Mouse (Mus musculus) liver, adult 2 months (tissue): Measurements from ENCODE around the gene Dnaaf3. TPM values are rescaled to one million over a fixed set of nuclear protein-coding genes. Genes with fewer than 3 reads are reported as not detected.

Experiments
- DNase-seq: peaks from one replicate; pipeline ENCODE4 v3.0.0-alpha.2; 2011; ENCODE audit warnings: low read depth, low spot score; ENCODE audit errors: extremely low read depth
- H3K27ac ChIP-seq: fragments of 200-500 bp; replicated peaks from 2 replicates; pipeline ENCODE4 v1.5.1; 2012; ENCODE audit warnings: low read depth, mild to moderate bottlenecking, control low read depth, inconsistent platforms, low read length; ENCODE audit not compliant: insufficient read depth
- H3K27me3 ChIP-seq: fragments of 200-500 bp; 2 replicates; pipeline ENCODE4 v1.6.1; 2012; ENCODE audit warnings: mild to moderate bottlenecking, moderate library complexity, low read length, inconsistent platforms; ENCODE audit not compliant: control insufficient read depth, insufficient read depth
- H3K36me3 ChIP-seq: fragments of 200-500 bp; 2 replicates; pipeline ENCODE4 v1.6.1; 2012; ENCODE audit warnings: low read length, inconsistent platforms; ENCODE audit not compliant: control insufficient read depth, insufficient read depth
- H3K4me1 ChIP-seq: fragments of 200-500 bp; 2 replicates; pipeline ENCODE4 v1.6.1; 2011; ENCODE audit warnings: low read length; ENCODE audit not compliant: control insufficient read depth, insufficient read depth
- H3K4me3 ChIP-seq: fragments of 200-500 bp; 2 replicates; pipeline ENCODE4 v1.5.1; 2011; ENCODE audit warnings: low read depth, mild to moderate bottlenecking, control low read depth, low read length, moderate library complexity; ENCODE audit not compliant: insufficient read depth
- H3K79me2 ChIP-seq: fragments of 200-500 bp; 2 replicates; pipeline ENCODE4 v1.6.1; 2012; ENCODE audit warnings: inconsistent platforms, mild to moderate bottlenecking, low read length, moderate library complexity; ENCODE audit not compliant: control insufficient read depth, insufficient read depth
- H3K9ac ChIP-seq: fragments of 200-500 bp; 2 replicates; pipeline ENCODE4 v1.6.1; 2012; ENCODE audit warnings: low read depth, mild to moderate bottlenecking, control low read depth, inconsistent platforms, low read length
- CTCF ChIP-seq: fragments of 200-500 bp; IDR thresholded peaks from 2 replicates; pipeline ENCODE4 v1.5.1; 2011; ENCODE audit warnings: low read depth, low read length, control low read depth
- POLR2A ChIP-seq: fragments of 200-500 bp; IDR thresholded peaks from 2 replicates; pipeline ENCODE4 v1.6.1; 2011; ENCODE audit warnings: low read length, control low read depth; ENCODE audit not compliant: insufficient read depth; ENCODE audit errors: extremely low read depth
- WGBS: fragments of 180-500 bp; shearing (Covaris S2); methylation state at CpG from one replicate; pipeline ENCODE4 v1.1.7; 2018; 5-methylcytosine and 5-hydroxymethylcytosine counted together
- polyA plus RNA-seq: library from polyadenylated mRNA; depleted of rRNA; stranded (reverse); fragments of >200 nt; gene quantifications from 2 replicates; pipeline ENCODE4 v1.2.3, GENCODE M21; 2012
- total RNA-seq: library from RNA; depleted of rRNA; stranded (reverse); fragments of >200 nt; gene quantifications from 2 replicates; pipeline ENCODE4 v1.2.3, GENCODE M21; 2014

Gene Dnaaf3
- total and polyA plus RNA-seq, 2 experiments, result 0.09 to 0.44 TPM

DNA sequence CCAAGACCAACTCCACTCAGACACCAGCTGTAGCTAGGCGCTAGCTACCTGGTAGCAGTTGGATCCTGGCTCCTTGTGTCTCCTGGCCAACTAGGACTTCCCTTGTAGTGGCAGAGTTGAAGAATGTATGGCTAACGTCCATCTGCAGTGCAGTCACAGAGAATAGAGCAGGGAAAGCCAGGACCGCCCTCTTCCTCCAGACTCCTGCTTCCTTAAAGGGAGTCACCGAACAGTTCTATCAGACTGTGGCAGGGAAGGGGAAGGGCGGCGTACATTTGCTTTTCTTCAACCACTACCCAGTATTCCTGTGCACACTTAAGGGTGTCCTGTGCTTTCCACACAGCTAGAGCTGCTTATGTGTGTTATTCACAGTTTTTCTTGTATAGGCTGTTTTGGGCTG lies 40.9 kb downstream of the Dnaaf3 start:
- H3K79me2 ChIP-seq, result peaks cover under 1% of the 10 kb centered on the region; the same call in 1 of the 2 replicates
- 0 out of 2 replicates have a peak, but pooled peaks cover 2% of the 10 kb centered on the region for H3K4me1 ChIP-seq
- no peak overlapping the region for H3K4me3 ChIP-seq
- no peak overlapping the region for H3K9ac ChIP-seq
- H3K36me3 ChIP-seq, result peaks cover 6% of the 10 kb centered on the region; the same call in 1 of the 2 replicates
- H3K27me3 ChIP-seq, result no peaks in the 10 kb centered on the region
- TF ChIP-seq CTCF (no peak), POLR2A (no peak)
- no peak for DNase-seq
- H3K27ac ChIP-seq, result no peak overlapping the region
- WGBS, result 72% methylated on average over 6 of the region's 6 CpGs

DNA sequence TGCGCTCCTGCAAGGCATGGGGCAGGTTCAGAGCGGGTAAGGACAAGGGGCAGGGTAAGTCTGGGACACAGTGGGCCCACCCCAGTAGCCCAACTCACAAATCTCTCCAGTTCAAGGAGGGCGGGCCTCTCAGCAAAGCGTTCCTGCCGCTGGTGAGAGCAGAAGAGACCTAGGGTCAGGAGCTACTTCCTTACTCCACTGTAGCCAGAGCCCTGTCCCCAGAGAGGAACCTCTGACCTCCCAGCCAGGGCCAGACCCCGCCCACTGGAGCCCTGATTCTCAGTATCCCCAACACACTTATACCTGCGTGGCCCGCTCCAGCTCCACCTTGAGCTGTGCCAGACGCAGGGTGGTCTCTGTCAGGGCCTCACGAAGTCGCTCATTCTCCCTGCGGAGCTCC lies 50.0 kb downstream of the Dnaaf3 start:
- WGBS, result 89% methylated on average over 12 of the region's 12 CpGs

DNA sequence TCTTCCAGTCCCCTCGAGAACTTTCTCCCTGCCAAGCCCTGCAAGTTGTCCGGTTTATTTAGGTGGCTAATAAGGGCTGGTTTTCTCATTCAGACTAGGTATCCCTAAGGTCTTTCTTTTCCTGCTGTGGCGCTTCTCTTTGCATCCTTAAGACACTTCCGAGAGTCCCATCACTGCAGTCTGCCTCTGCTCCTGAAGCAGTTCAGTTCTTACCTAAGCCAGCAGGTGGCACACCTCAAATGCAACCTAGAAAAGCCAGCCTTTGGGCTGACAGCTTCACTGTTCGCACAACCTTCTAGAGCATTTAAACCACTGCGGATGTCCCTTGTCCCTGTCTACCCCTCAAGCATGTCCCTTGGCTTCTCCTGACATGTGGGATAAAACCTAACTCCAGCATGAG lies 52.6 kb downstream of the Dnaaf3 start:
- Histone ChIP-seq H3K9ac (no peak overlapping the region), H3K4me3 (no peak overlapping the region), H3K79me2 (no peaks in the 10 kb centered on the region), H3K36me3 (peaks cover 9% of the 10 kb centered on the region; the same call in 1 of the 2 replicates), H3K27ac (no peak overlapping the region), H3K4me1 (no peaks in the 10 kb centered on the region), H3K27me3 (no peaks in the 10 kb centered on the region)
- 55% methylated on average over 6 of the region's 6 CpGs for WGBS
- TF ChIP-seq CTCF (peak; percentile 60; the same call in 1 of the 2 replicates), POLR2A (no peak)
- DNase-seq, result peak; percentile 16

More for the DNA sequence above, 50.0 kb downstream of the Dnaaf3 start:
- no peaks in the 10 kb centered on the region for H3K4me1 ChIP-seq
- peaks cover 18% of the 10 kb centered on the region; the same call in 1 of the 2 replicates for H3K36me3 ChIP-seq
- H3K27ac ChIP-seq, result no peak overlapping the region
- H3K4me3 ChIP-seq, result no peak overlapping the region
- H3K27me3 ChIP-seq, result no peaks in the 10 kb centered on the region
- DNase-seq, result no peak
- TF ChIP-seq POLR2A, result no peak
- TF ChIP-seq CTCF, result no peak
- H3K9ac ChIP-seq, result no peak overlapping the region
- H3K79me2 ChIP-seq, result no peaks in the 10 kb centered on the region

DNA sequence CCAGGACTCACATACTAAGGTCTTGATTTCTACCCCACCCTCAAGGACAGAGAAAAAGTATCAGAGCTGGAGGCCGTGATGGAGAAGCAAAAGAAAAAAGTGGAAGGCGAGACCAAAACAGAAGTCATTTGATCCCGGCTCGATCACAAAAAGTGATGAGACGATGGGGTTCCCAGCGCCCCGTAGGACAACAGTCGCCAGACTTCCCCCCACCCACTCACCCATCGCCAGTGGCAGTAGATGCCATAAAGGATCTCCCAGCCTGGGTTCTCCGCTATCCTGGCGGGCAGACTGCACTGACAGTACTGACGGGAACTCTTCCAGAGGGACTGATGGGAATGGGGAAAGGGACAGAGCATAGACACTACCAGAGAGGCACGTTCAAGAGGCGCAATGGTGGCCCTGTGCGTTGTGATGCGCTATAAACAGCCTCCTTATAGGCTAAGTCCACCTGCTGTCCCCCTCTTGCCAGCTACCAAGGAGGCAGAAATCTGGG lies 53.4 kb downstream of the Dnaaf3 start:
- H3K4me3 ChIP-seq, result peak overlapping the region; percentile 53; the same call in 1 of the 2 replicates
- DNase-seq, result no peak
- peak overlapping the region; percentile 33 for H3K9ac ChIP-seq
- H3K4me1 ChIP-seq, result no peaks in the 10 kb centered on the region
- WGBS, result 31% methylated on average over 16 of the region's 16 CpGs
- no peaks in the 10 kb centered on the region for H3K27me3 ChIP-seq
- no peak overlapping the region for H3K27ac ChIP-seq
- peaks cover 5% of the 10 kb centered on the region; the same call in 1 of the 2 replicates for H3K36me3 ChIP-seq
- TF ChIP-seq POLR2A (no peak), CTCF (no peak)
- no peaks in the 10 kb centered on the region for H3K79me2 ChIP-seq

DNA sequence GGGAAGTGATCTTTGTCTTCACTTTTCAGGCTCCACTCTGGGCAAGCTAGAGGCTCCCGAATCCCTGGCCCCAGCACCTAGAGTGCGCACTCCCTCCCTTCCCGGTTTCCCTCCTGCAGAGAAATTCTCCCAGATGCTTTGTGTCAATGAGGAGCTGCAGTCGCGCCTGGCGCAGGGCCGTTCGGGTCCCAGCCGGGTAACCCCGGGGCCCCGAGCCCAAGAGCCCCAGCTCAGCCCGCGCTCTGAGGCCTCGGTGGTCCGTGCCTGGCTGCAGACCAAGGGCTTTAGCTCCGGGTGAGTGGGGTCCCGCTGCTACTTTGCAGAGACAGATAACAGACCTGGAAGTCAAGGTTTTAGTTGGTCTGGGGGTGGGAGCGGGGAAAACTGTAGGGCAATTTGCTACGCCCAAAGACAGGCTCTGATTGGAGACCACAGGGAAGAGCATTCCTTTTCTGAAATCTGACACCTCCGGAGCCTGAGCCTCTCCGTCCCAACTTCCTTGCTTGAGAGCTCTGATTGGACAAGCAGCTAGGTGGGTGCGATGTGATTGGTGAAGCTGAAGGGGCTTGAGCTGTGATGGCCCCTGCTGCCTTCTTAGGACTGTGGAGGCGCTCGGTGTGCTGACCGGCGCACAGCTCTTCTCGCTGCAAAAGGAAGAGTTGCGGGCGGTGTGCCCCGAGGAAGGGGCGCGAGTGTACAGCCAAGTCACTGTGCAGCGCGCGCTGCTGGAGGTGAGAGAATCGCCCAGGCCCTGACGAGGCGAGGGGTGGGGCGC lies 54.0 kb downstream of the Dnaaf3 start:
- TF ChIP-seq CTCF (no peak), POLR2A (no peak)
- Histone ChIP-seq H3K4me1 (no peaks in the 10 kb centered on the region), H3K4me3 (peak overlapping the region; percentile 53; the same call in 1 of the 2 replicates), H3K36me3 (peaks cover 2% of the 10 kb centered on the region; the same call in 1 of the 2 replicates), H3K27ac (no peak overlapping the region), H3K9ac (peak overlapping the region; percentile 33), H3K79me2 (no peaks in the 10 kb centered on the region), H3K27me3 (no peaks in the 10 kb centered on the region; the same call in 1 of the 2 replicates)
- WGBS, result 13% methylated on average over 39 of the region's 39 CpGs
- DNase-seq, result peak; percentile 35
